Mouse (Mus musculus) midbrain, embryonic 16.5 days (tissue): ENCODE data around the gene Shoc2. TPM values are rescaled to one million over a fixed set of nuclear protein-coding genes. Genes with fewer than 3 reads are reported as not detected.

ENCODE experiments used
- ATAC-seq: fragments of 200-750 bp; cut with Nextera tagmentation; 2 replicates; pipeline ENCODE4 v1.8.0; 2017; ENCODE audit warnings: moderate TSS enrichment
- H3K27ac ChIP-seq: fragments of 300-500 bp; sonication (generic); 2 replicates; pipeline ENCODE4 v1.5.1; 2014; ENCODE audit warnings: mild to moderate bottlenecking, low read length, mixed read lengths
- H3K27me3 ChIP-seq: fragments of 300-500 bp; sonication (generic); 2 replicates; pipeline ENCODE4 v1.6.1; 2014; ENCODE audit warnings: low read depth, low read length, mixed read lengths; ENCODE audit not compliant: control insufficient read depth, insufficient read depth
- H3K36me3 ChIP-seq: fragments of 300-500 bp; sonication (generic); 2 replicates; pipeline ENCODE4 v1.6.1; 2014; ENCODE audit warnings: mild to moderate bottlenecking, low read length, moderate library complexity, mixed read lengths; ENCODE audit not compliant: control insufficient read depth, insufficient read depth
- H3K4me1 ChIP-seq: fragments of 300-500 bp; sonication (generic); 2 replicates; pipeline ENCODE4 v1.6.1; 2014; ENCODE audit warnings: mild to moderate bottlenecking, low read length, mixed read lengths; ENCODE audit not compliant: control insufficient read depth, insufficient read depth
- H3K4me2 ChIP-seq: fragments of 300-500 bp; sonication (generic); 2 replicates; pipeline ENCODE4 v1.6.1; 2014; ENCODE audit warnings: mild to moderate bottlenecking, low read length, mixed read lengths
- H3K4me3 ChIP-seq: fragments of 300-500 bp; sonication (generic); 2 replicates; pipeline ENCODE4 v1.5.1; 2014; ENCODE audit warnings: low read depth, mild to moderate bottlenecking, low read length, moderate library complexity, mixed read lengths
- H3K9ac ChIP-seq: fragments of 300-500 bp; sonication (generic); 2 replicates; pipeline ENCODE4 v1.6.1; 2014; ENCODE audit warnings: low read depth, low read length, mixed read lengths
- H3K9me3 ChIP-seq: fragments of 300-500 bp; sonication (generic); replicated peaks from 2 replicates; pipeline ENCODE4 v1.6.1; 2014; ENCODE audit warnings: mild to moderate bottlenecking, low read length, mixed read lengths; ENCODE audit not compliant: control insufficient read depth, poor library complexity, severe bottlenecking
- WGBS: fragments of 180-500 bp; shearing (Covaris S2); extraction: QIAGEN DNeasy Blood & Tissue Kit; methylation state at CpG from one replicate; pipeline ENCODE4 v1.1.7; 2014; 5-methylcytosine and 5-hydroxymethylcytosine counted together
- polyA plus RNA-seq: library from polyadenylated mRNA; unstranded; fragments of >200 nt; fragmentation: Nextera tagmentation; extraction: Ambion mirVana; gene quantifications from 2 replicates; pipeline ENCODE4 v1.2.1, GENCODE M21; 2015

Gene Shoc2
- 60.8 and 63.0 TPM in 2 replicates for polyA plus RNA-seq

DNA sequence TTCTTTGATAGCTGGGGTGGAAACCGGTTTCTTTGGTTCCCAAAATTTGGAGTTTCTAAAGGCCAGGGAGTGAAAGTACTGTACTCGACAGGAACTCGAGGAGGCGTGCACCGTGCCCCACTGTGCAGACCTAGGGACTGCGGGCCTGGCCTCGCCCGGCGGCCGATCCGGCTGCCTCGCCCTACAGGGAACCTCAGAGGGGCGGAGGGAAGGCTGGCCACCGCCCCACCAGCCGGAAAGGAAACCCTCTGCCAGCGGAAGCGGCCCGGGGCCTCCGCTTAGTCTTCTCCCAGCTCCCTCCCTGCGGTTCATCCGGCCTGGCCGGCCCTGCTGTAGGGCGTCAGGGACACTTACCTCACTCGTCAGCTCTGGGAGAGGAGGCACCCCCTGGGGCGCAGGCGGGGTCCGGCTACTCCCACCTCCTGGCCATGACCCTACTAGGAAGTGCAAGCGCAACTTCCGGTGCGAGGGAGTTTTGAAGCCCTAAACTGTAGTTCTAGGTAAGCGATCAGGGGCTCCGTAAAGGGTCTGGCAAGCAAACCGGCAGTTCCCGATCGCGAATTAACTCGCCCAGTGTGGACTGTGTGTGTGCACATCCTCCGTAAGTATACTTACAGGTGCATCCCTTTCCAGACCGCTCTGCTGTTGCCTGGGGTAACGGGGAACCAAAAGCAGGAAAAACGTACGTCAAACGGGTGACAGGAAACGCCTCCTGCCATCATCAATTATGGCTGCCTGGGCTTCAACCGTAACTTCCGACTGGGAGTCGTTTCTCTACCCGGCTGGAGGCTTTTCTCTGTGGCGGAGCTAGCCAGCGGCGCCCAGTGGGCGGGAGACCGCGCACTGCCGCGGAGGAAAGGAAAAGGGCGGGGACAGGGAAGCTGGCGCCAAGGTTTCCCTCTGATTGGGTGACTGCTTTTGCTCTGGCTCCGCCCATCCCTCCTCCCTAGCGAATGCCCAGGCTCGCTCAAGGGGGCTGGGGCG is at the start of gene Shoc2, which contains the start of gene Bbip1:
TSS of gene Shoc2 (plus strand) at position 505 of the 984 bp plus-strand sequence.
TSS of gene Bbip1 (minus strand) at position 826 of the 984 bp plus-strand sequence.
- Histone ChIP-seq H3K36me3 (no peaks in the 10 kb centered on the region), H3K9me3 (no peaks in the 10 kb centered on the region), H3K9ac (peak within 1 kb of the TSS; percentile 92), H3K27ac (peak within 1 kb of the TSS; percentile 99), H3K4me1 (peaks cover 27% of the 10 kb centered on the region), H3K4me2 (peak within 1 kb of the TSS; percentile 77), H3K4me3 (peak within 1 kb of the TSS; percentile 94), H3K27me3 (no peaks in the 10 kb centered on the region)
- WGBS: under 1% methylated on average over 59 of the region's 62 CpGs
- ATAC-seq: peak; percentile 95

DNA sequence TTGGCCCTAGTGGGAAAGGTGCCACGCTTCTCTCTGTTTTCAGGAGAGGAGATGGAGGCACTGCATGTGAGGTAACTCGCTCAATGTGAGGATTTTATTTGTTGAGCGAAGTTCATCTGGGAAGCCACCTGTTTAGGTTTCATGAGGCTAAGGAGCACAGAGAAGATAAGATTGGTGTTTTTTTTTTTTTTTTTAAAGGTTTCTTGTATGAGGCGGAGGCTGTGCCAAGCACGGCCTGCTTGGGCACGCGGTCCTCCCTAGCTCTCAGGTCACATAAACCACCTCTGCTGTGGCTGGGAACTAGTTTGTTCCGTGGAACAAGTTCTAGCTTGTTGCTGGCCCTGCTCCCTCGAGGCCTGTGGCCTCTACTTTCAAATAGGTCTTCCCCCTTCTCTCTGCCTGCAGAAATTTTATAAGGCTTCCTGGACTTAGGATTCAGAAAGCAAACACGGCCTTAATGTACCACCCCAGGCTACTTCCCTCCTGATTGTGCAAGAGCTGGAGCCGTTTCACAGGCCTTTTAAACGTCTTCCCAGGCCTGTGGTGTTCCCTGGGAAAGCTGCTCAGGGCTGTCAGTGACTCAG is 49.5 kb upstream of the Shoc2 start:
- Histone ChIP-seq H3K9me3 (no peaks in the 10 kb centered on the region), H3K4me3 (no peak overlapping the region), H3K27ac (no peak overlapping the region), H3K4me1 (no peaks in the 10 kb centered on the region), H3K36me3 (no peaks in the 10 kb centered on the region), H3K9ac (no peak overlapping the region), H3K4me2 (no peak overlapping the region), H3K27me3 (no peaks in the 10 kb centered on the region)
- 79% methylated on average over 12 of the region's 12 CpGs for WGBS
- ATAC-seq: no peak

DNA sequence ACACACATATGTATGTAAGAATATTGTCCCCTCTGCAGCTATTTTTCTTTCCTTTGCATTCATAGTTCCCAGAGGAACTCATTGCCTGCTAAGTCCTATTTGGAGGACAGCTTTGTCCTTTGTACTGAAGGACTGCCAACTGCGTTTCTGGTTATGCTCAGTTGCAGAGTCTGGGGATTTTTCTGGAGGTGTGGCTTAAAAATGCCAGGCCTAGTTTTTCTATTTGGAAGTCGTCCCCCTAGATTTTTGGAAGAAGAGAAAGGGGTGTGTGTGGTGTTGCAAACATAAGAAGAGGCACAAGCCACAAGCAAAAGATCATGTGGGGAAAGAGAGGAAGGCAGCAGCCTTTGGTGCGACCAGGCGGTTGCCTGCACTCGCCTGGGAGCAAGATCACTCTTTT is 46.1 kb upstream of the Shoc2 start:
- Histone ChIP-seq H3K36me3 (no peaks in the 10 kb centered on the region), H3K27ac (no peak overlapping the region), H3K4me2 (no peak overlapping the region), H3K9ac (no peak overlapping the region), H3K27me3 (no peaks in the 10 kb centered on the region; the same call in 1 of the 2 replicates), H3K4me1 (peaks cover 7% of the 10 kb centered on the region), H3K4me3 (no peak overlapping the region), H3K9me3 (no peaks in the 10 kb centered on the region)
- ATAC-seq: no peak
- 74% methylated on average over 5 of the region's 5 CpGs for WGBS

DNA sequence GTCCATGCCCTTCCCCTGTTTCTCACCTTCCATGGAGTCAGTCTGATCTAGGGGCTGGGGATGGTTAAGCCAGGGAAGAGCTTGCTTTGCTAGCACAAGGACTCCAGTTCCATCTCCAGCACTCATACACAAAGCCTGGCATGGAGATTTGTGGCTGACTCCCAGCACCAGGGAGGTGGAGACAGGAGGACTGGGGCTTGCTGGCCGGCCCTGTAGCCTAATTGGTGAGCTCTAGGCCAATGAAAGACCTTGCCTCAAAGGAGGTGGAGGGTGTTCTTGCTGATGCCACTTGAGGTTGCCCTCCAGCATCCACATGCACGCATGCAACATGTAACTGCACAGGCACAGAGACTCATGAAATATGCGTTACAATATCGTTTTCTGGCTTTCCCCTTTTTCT is 45.6 kb upstream of the Shoc2 start:
- no peaks in the 10 kb centered on the region for H3K9me3 ChIP-seq
- no peak overlapping the region for H3K4me2 ChIP-seq
- H3K36me3 ChIP-seq: no peaks in the 10 kb centered on the region
- ATAC-seq: no peak
- H3K4me3 ChIP-seq: no peak overlapping the region
- H3K27me3 ChIP-seq: no peaks in the 10 kb centered on the region; the same call in 1 of the 2 replicates
- H3K9ac ChIP-seq: no peak overlapping the region
- H3K4me1 ChIP-seq: peaks cover 7% of the 10 kb centered on the region
- H3K27ac ChIP-seq: no peak overlapping the region
- WGBS: 83% methylated on average over 4 of the region's 4 CpGs

DNA sequence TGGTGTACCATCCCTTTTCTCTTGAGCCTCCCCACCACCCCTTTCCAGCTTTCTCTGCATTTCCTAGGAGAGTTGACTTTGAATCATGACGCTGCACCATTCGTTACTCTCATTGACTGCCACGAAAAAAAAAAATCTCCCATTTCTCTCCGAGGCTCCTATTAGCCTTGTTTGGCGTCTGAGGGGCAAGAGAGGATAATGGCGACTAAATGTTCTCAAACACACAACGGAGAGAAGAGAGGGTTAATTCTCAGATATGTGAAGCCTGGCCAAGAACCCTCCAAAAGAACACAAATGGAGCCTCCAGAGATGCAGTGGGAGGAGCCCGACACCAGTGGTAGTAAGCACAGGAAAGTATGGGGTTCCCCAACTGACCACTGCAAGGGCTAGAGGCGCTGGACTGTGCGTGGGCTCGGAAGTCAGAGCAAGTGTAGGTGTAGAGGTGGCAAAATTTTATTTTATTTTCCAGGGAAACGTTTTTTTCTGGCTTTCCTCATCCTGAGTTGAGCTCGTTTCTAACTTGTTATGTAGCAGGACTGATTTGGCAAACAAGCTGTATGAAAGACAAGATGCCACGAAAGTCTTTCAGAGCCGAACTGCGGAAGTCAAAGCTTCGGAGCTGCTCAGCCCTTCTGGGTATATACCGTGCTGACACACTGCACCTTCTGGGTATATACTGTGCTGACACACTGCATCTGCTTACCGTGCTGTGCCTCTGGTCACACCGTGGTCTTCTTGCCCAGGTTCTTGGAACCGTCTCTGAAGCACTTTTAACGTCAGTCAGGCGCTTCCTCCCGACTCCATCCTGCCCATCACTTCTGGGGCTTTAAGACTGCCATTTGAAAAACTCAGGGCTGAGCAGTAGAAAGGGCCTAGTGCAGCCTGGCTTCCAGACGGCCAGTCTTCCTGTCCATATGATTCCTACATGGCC is 44.9 kb upstream of the Shoc2 start:
- no peaks in the 10 kb centered on the region; the same call in 1 of the 2 replicates for H3K27me3 ChIP-seq
- H3K4me2 ChIP-seq: no peak overlapping the region
- H3K9ac ChIP-seq: no peak overlapping the region
- ATAC-seq: no peak
- H3K27ac ChIP-seq: no peak overlapping the region
- H3K9me3 ChIP-seq: no peaks in the 10 kb centered on the region
- WGBS: 86% methylated on average over 25 of the region's 25 CpGs
- no peaks in the 10 kb centered on the region for H3K36me3 ChIP-seq
- H3K4me3 ChIP-seq: no peak overlapping the region
- H3K4me1 ChIP-seq: peaks cover 7% of the 10 kb centered on the region

DNA sequence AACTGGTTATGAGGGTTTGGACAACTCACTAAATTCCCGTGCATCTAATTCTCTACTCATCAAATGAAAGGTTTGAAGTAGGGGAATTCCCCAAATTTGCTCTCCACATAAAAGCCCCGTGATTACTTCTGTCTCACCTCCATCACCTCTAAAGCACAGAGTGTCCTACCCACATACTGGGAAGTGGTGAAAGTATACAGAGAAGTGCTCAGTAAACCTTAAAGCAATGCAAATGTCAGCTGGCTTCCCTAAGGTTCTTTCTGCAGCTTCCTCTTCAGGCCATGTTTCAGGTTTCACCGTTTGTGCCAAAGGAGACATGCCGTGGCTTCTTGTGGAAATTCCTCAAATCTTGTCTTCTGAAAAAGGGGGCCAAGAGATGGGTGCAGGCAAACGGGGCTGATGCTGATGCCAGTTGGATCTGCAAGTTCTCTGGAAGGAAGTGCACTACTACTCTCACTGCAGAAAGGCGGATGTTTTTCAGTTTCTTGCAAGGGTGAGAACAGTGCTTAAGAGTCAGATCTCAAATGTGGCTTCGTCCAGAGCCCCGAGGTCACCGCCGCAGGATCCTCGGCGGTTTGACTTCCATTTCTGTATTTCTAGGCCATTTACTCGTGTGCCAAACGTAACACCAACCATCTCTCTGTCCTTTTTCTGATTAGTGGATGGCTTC is 44.0 kb upstream of the Shoc2 start:
- H3K9ac ChIP-seq: no peak overlapping the region
- no peak overlapping the region for H3K27ac ChIP-seq
- 88% methylated on average over 14 of the region's 14 CpGs for WGBS
- H3K4me2 ChIP-seq: no peak overlapping the region
- peaks cover 14% of the 10 kb centered on the region for H3K4me1 ChIP-seq
- H3K9me3 ChIP-seq: no peaks in the 10 kb centered on the region
- ATAC-seq: no peak
- H3K4me3 ChIP-seq: no peak overlapping the region
- no peaks in the 10 kb centered on the region; the same call in 1 of the 2 replicates for H3K27me3 ChIP-seq
- no peaks in the 10 kb centered on the region for H3K36me3 ChIP-seq

DNA sequence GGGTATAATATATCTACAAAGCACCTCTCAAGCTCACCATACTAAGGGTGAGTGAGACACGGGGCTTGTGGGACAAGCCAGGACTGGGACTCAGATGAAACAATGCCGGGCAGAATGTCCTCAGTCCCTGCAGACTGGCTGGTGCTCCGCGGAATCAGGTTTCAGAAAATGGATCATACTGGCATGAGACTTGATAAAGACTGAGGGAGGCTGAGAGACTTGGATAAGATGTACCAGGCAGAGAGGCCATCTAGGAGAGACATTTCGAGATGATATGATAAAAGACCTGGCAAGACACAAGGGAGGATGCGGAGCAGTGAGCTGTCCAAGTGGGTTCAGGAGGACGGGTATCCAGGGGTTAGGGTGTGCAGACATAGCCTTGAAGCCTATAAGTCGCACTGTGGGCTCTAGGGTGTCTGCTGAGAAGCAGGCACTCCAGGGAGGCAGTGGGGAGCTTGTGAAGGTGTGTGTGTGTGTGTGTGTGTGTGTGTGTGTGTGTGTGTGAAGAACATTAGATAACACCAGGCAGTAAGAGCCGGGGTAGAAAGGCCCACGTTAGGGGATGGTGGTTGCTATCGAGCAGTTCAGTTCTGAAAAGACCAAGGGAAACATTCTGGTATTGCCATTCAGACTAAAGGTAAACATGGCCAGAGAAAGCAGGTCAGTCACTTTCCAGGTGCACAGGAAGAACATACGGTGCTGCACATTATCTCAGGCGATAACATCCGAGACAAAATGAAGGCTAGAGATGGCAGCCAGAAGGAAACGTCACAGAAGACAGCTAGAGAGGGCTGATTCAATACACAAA is 42.0 kb upstream of the Shoc2 start:
- Histone ChIP-seq H3K9me3 (no peaks in the 10 kb centered on the region), H3K27ac (peak overlapping the region; percentile 85), H3K9ac (peak overlapping the region; percentile 80), H3K36me3 (no peaks in the 10 kb centered on the region), H3K4me3 (peak overlapping the region; percentile 95), H3K4me1 (peaks cover 23% of the 10 kb centered on the region), H3K4me2 (peak overlapping the region; percentile 82), H3K27me3 (no peaks in the 10 kb centered on the region; the same call in 1 of the 2 replicates)
- 60% methylated on average over 15 of the region's 15 CpGs for WGBS
- no peak for ATAC-seq
